Mouse (Mus musculus): ENCODE data around the gene Tnfaip2. TPM values are rescaled to one million over a fixed set of nuclear protein-coding genes. Genes with fewer than 3 reads are reported as not detected.

The Tnfaip2 gene
- polyA plus RNA-seq, 1 experiment from 2014 or later: 4.6 TPM

- Histone ChIP-seq H3K36me3 (replicated peaks; ENCODE audit: control insufficient read depth, insufficient read depth, low read depth, low read length) (no peaks in the 10 kb centered on the region), H3K27ac (replicated peaks; ENCODE audit: low read depth, low read length) (no peak overlapping the region), H3K27me3 (ENCODE audit: control insufficient read depth, insufficient read depth, low read length) (no peaks in the 10 kb centered on the region), H3K9ac (replicated peaks; ENCODE audit: low read length) (no peak overlapping the region), H3K4me2 (ENCODE audit: low read depth, low read length) (no peak overlapping the region), H3K9me3 (replicated peaks; ENCODE audit: control insufficient read depth, low read length) (no peaks in the 10 kb centered on the region), H3K4me3 (ENCODE audit: low read depth, low read length) (no peak overlapping the region), H3K4me1 (ENCODE audit: control insufficient read depth, insufficient read depth, low read length) (no peaks in the 10 kb centered on the region)
- 64% methylated on average over 5 of the region's 5 CpGs for WGBS
- ATAC-seq (replicated peaks; ENCODE audit: insufficient number of reproducible peaks, low FRiP score, low TSS enrichment, low read depth) (no peak), DNase-seq (ENCODE audit: low spot score) (no peak)
Observed at GRCm38 (mm10) chr12:111499617-111500016, 57.3 kb downstream of the Tnfaip2 start.

GRCm38 (mm10) chr12:111500725-111501124, 58.5 kb downstream of the Tnfaip2 start:
- Histone ChIP-seq H3K27ac (replicated peaks; ENCODE audit: low read depth, low read length) (no peak overlapping the region), H3K9ac (replicated peaks; ENCODE audit: low read length) (no peak overlapping the region; the same call in 1 of the 2 replicates), H3K4me2 (ENCODE audit: low read depth, low read length) (no peak overlapping the region), H3K4me3 (ENCODE audit: low read depth, low read length) (no peak overlapping the region), H3K36me3 (replicated peaks; ENCODE audit: control insufficient read depth, insufficient read depth, low read depth, low read length) (no peaks in the 10 kb centered on the region), H3K9me3 (replicated peaks; ENCODE audit: control insufficient read depth, low read length) (no peaks in the 10 kb centered on the region), H3K4me1 (ENCODE audit: control insufficient read depth, insufficient read depth, low read length) (no peaks in the 10 kb centered on the region), H3K27me3 (ENCODE audit: control insufficient read depth, insufficient read depth, low read length) (no peaks in the 10 kb centered on the region)
- WGBS: 18% methylated on average over 5 of the region's 5 CpGs
- DNase-seq (ENCODE audit: low spot score) (peak; percentile 39), ATAC-seq (replicated peaks; ENCODE audit: insufficient number of reproducible peaks, low FRiP score, low TSS enrichment, low read depth) (peak; percentile 63; the same call in 1 of the 2 replicates)

- Histone ChIP-seq H3K36me3 (replicated peaks; ENCODE audit: control insufficient read depth, insufficient read depth, low read depth, low read length) (no peaks in the 10 kb centered on the region), H3K9ac (replicated peaks; ENCODE audit: low read length) (no peak overlapping the region), H3K9me3 (replicated peaks; ENCODE audit: control insufficient read depth, low read length) (no peaks in the 10 kb centered on the region), H3K4me2 (ENCODE audit: low read depth, low read length) (no peak overlapping the region), H3K4me1 (ENCODE audit: control insufficient read depth, insufficient read depth, low read length) (no peaks in the 10 kb centered on the region), H3K27me3 (ENCODE audit: control insufficient read depth, insufficient read depth, low read length) (no peaks in the 10 kb centered on the region), H3K27ac (replicated peaks; ENCODE audit: low read depth, low read length) (no peak overlapping the region), H3K4me3 (ENCODE audit: low read depth, low read length) (no peak overlapping the region)
- DNase-seq (ENCODE audit: low spot score): no peak
- ATAC-seq (replicated peaks; ENCODE audit: insufficient number of reproducible peaks, low FRiP score, low TSS enrichment, low read depth): no peak
- WGBS: 80% methylated on average over 12 of the region's 12 CpGs
Observed at GRCm38 (mm10) chr12:111503063-111503567, 60.8 kb downstream of the Tnfaip2 start.

GRCm38 (mm10) chr12:111503571-111503970, 61.3 kb downstream of the Tnfaip2 start:
- H3K4me2 ChIP-seq (ENCODE audit: low read depth, low read length): no peak overlapping the region
- H3K27ac ChIP-seq (replicated peaks; ENCODE audit: low read depth, low read length): no peak overlapping the region
- no peaks in the 10 kb centered on the region for H3K9me3 ChIP-seq (replicated peaks; ENCODE audit: control insufficient read depth, low read length)
- no peaks in the 10 kb centered on the region for H3K27me3 ChIP-seq (ENCODE audit: control insufficient read depth, insufficient read depth, low read length)
- 71% methylated on average over 5 of the region's 5 CpGs for WGBS
- ATAC-seq (replicated peaks; ENCODE audit: insufficient number of reproducible peaks, low FRiP score, low TSS enrichment, low read depth) (no peak), DNase-seq (ENCODE audit: low spot score) (no peak)
- no peak overlapping the region for H3K4me3 ChIP-seq (ENCODE audit: low read depth, low read length)
- no peaks in the 10 kb centered on the region for H3K4me1 ChIP-seq (ENCODE audit: control insufficient read depth, insufficient read depth, low read length)
- H3K36me3 ChIP-seq (replicated peaks; ENCODE audit: control insufficient read depth, insufficient read depth, low read depth, low read length): no peaks in the 10 kb centered on the region
- no peak overlapping the region for H3K9ac ChIP-seq (replicated peaks; ENCODE audit: low read length)

Other genes starting within 250 kb of the Tnfaip2 start
- 0.28 TPM in 1 of 2 replicates, not detected in the other for gene Amn, start 171.4 kb upstream of the Tnfaip2 start, polyA plus RNA-seq (2014; fragmentation: Nextera tagmentation; extraction: Ambion mirVana)
- gene Cdc42bpb, start 64.8 kb upstream of the Tnfaip2 start, polyA plus RNA-seq (2014; fragmentation: Nextera tagmentation; extraction: Ambion mirVana): 19.9 and 24.5 TPM in 2 replicates
- gene Lbhd2, start 35.7 kb upstream of the Tnfaip2 start, polyA plus RNA-seq (2014; fragmentation: Nextera tagmentation; extraction: Ambion mirVana): 0.45 TPM in 1 of 2 replicates, not detected in the other
- gene Exoc3l4, start 25.5 kb upstream of the Tnfaip2 start, polyA plus RNA-seq (2014; fragmentation: Nextera tagmentation; extraction: Ambion mirVana): 6.3 and 7.3 TPM in 2 replicates
- 23.9 and 27.9 TPM in 2 replicates for gene Gm266, start 43.4 kb downstream of the Tnfaip2 start, polyA plus RNA-seq (2014; fragmentation: Nextera tagmentation; extraction: Ambion mirVana)
- gene Eif5, start 95.5 kb downstream of the Tnfaip2 start, polyA plus RNA-seq (2014; fragmentation: Nextera tagmentation; extraction: Ambion mirVana): 690 and 721 TPM in 2 replicates
- 63.4 and 70.5 TPM in 2 replicates for gene Mark3, start 132.1 kb downstream of the Tnfaip2 start, polyA plus RNA-seq (2014; fragmentation: Nextera tagmentation; extraction: Ambion mirVana)
- gene Ckb, start 229.9 kb downstream of the Tnfaip2 start, polyA plus RNA-seq (2014; fragmentation: Nextera tagmentation; extraction: Ambion mirVana): 450 and 485 TPM in 2 replicates
- gene Trmt61a, start 235.6 kb downstream of the Tnfaip2 start, polyA plus RNA-seq (2014; fragmentation: Nextera tagmentation; extraction: Ambion mirVana): 3.8 and 5.4 TPM in 2 replicates